Mouse (Mus musculus) midbrain, embryonic 12.5 days (tissue): ENCODE results near the gene Timm22. TPM values are rescaled to one million over a fixed set of nuclear protein-coding genes. Genes with fewer than 3 reads are reported as not detected.

Source experiments
- ATAC-seq: fragments of 200-750 bp; cut with Nextera tagmentation; 2 replicates; pipeline ENCODE4 v1.8.0; 2017; ENCODE audit warnings: low read depth, moderate TSS enrichment, moderate library complexity; ENCODE audit not compliant: low FRiP score
- H3K27ac ChIP-seq: fragments of 300-500 bp; sonication (generic); replicated peaks from 2 replicates; pipeline ENCODE4 v1.5.1; 2016; ENCODE audit warnings: mild to moderate bottlenecking
- H3K27me3 ChIP-seq: fragments of 300-500 bp; sonication (generic); 2 replicates; pipeline ENCODE4 v1.6.1; 2016; ENCODE audit warnings: mild to moderate bottlenecking
- H3K36me3 ChIP-seq: fragments of 300-500 bp; sonication (generic); 2 replicates; pipeline ENCODE4 v1.6.1; 2016
- H3K4me1 ChIP-seq: fragments of 300-500 bp; sonication (generic); 2 replicates; pipeline ENCODE4 v1.6.1; 2016
- H3K4me2 ChIP-seq: fragments of 300-500 bp; sonication (generic); replicated peaks from 2 replicates; pipeline ENCODE4 v1.6.1; 2016; ENCODE audit warnings: mild to moderate bottlenecking, moderate library complexity
- H3K4me3 ChIP-seq: fragments of 300-500 bp; sonication (generic); 2 replicates; pipeline ENCODE4 v1.5.1; 2016; ENCODE audit warnings: mild to moderate bottlenecking
- H3K9ac ChIP-seq: fragments of 300-500 bp; sonication (generic); replicated peaks from 2 replicates; pipeline ENCODE4 v1.6.1; 2016; ENCODE audit warnings: mild to moderate bottlenecking, moderate library complexity
- H3K9me3 ChIP-seq: fragments of 300-500 bp; sonication (generic); 2 replicates; pipeline ENCODE4 v1.6.1; 2016; ENCODE audit warnings: mild to moderate bottlenecking
- WGBS: fragments of 180-500 bp; shearing (Covaris S2); methylation state at CpG from one replicate; pipeline ENCODE4 v1.1.7; 2016; 5-methylcytosine and 5-hydroxymethylcytosine counted together
- polyA plus RNA-seq: library from polyadenylated mRNA; unstranded; fragments of >200 nt; fragmentation: Nextera tagmentation; extraction: Ambion mirVana; gene quantifications from 2 replicates; pipeline ENCODE4 v1.2.1, GENCODE M21; 2016

The Timm22 gene
- polyA plus RNA-seq: 98.8 and 113 TPM in 2 replicates

DNA sequence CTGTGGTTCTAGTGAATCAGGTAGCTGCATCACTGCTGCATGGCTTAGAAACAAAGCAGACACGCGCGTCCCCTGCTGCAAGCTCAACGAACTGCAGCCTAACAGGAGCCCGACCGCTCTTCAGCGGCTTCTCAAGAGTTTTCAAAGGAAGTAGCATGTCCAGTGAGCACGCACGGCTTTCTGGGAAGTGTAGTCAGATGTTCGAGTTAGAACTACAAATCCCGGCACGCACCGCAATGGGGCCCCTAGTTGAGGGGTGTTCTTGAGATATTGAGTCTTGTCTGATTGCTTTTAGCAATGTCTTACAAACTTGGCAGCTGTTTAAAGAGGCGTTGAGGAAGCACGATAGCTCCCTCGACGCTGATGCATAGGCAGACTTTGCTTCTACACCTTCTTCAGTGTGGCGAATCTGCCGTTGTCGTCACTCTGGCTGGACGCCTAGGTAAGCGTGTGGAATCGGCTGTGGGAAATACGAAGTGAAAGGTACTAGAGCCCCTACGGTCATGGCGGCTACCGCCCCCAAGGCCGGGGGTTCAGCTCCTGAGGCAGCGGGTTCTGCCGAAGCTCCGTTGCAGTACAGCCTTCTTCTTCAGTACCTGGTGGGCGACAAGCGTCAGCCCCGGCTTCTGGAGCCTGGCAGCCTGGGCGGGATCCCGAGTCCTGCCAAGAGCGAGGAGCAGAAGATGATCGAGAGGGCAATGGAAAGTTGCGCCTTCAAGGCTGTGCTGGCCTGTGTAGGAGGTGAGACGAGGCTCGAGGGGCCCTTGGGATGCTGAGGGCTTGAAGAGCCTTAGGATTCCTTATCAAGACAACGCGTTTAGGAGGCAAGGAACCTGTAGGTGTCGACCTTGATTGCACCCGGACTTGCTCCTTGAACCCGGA lies at the start of gene Timm22:
Gene Timm22, plus strand, starts transcription at position 251 of the 882 bp plus-strand sequence.
- ATAC-seq: peak; percentile 93
- H3K4me2 ChIP-seq: peak within 1 kb of the TSS; percentile 82
- peak within 1 kb of the TSS; percentile 57 for H3K4me3 ChIP-seq
- peaks cover 8% of the 10 kb centered on the region for H3K36me3 ChIP-seq
- H3K27me3 ChIP-seq: peaks cover 22% of the 10 kb centered on the region
- no peaks in the 10 kb centered on the region for H3K9me3 ChIP-seq
- peaks cover 6% of the 10 kb centered on the region for H3K4me1 ChIP-seq
- peak within 1 kb of the TSS; percentile 79 for H3K9ac ChIP-seq
- under 1% methylated on average over 46 of the region's 46 CpGs for WGBS
- H3K27ac ChIP-seq: peak within 1 kb of the TSS; percentile 40

DNA sequence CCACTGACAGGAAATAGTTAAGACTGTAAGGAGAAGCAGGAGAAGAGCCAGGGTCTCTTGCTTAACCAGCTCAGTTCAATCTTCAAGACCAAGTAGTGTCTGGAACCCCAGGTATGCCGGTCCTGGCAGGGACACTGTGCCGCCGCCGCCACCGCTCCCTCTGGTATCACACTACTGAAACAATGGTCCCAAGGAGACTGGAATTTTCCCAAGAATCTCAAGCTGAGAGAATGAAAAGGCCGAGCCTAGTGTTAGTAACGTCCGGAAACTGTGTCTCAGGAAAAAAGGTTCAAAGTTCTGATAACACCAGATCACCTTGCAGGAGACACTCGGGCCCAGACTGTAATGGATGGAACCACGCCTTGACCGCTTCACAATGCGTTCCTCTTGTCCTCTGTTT lies 49.3 kb upstream of the Timm22 start:
- H3K4me2 ChIP-seq: no peak overlapping the region
- H3K27me3 ChIP-seq: no peaks in the 10 kb centered on the region
- peaks cover 61% of the 10 kb centered on the region for H3K4me1 ChIP-seq
- peak overlapping the region; percentile 57; the same call in 1 of the 2 replicates for H3K27ac ChIP-seq
- no peak for ATAC-seq
- H3K4me3 ChIP-seq: no peak overlapping the region
- no peaks in the 10 kb centered on the region for H3K36me3 ChIP-seq
- 46% methylated on average over 12 of the region's 12 CpGs for WGBS
- H3K9me3 ChIP-seq: no peaks in the 10 kb centered on the region
- H3K9ac ChIP-seq: no peak overlapping the region

DNA sequence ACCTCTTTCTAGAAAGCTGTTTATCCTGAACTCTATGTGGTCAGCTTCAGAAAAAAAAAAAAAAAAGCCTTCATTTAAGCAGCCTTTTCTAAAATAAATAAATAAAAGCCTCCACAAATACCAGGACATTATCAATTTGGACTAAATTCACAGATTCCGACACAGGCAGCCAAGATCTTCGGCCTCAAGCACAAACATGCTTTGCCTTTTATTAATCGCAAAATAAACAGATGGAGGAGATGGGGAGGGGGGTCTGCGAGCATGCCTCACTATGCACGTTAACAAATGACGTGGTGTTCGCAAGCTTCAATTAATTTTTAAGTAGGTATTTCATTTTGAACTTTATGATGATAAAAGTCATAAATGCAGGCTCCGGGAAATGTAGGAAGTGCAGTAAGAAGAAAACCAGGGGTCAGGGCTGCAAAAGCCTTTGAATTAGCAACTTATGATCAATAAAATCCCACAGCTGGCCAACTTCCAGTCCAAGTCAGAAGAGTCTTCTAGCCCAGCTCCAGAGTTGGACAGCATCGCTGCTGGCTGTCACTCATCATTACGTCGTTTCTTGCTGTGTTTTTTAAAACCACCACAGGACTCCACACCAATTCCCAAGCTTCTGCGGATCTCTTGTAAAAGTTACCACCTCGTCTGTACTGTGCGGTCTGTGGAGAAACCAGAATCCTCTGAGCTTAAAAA lies 48.0 kb upstream of the Timm22 start:
- peaks cover 60% of the 10 kb centered on the region for H3K4me1 ChIP-seq

DNA sequence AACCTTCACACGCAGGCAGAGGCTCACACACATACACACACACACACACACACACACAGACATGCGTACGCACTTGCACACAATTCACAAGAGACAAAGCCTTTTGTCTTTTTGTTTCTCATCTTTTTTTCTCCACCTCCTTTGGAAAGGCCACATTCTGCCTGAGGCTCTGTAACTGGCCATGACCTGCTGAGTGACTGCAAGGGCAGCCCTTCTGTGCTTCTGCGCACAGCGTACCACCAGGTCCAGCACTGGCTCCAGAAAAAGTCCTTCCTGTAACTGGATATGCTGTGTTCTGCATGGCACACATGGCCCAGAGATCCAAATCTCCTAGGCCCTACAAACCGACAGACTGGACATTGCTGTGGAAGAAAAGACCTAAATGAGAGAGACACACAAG lies 46.5 kb upstream of the Timm22 start:
- H3K27ac ChIP-seq: peak overlapping the region; percentile 49
- no peaks in the 10 kb centered on the region for H3K36me3 ChIP-seq
- no peak overlapping the region for H3K4me2 ChIP-seq
- 53% methylated on average over 6 of the region's 6 CpGs for WGBS
- no peak overlapping the region; the same call in 1 of the 2 replicates for H3K9ac ChIP-seq
- no peak for ATAC-seq
- peaks cover 64% of the 10 kb centered on the region for H3K4me1 ChIP-seq
- no peak overlapping the region for H3K4me3 ChIP-seq
- no peaks in the 10 kb centered on the region for H3K9me3 ChIP-seq
- no peaks in the 10 kb centered on the region for H3K27me3 ChIP-seq

More for the DNA sequence above, 48.0 kb upstream of the Timm22 start:
- H3K27ac ChIP-seq: peak overlapping the region; percentile 49
- no peaks in the 10 kb centered on the region for H3K36me3 ChIP-seq
- H3K27me3 ChIP-seq: no peaks in the 10 kb centered on the region
- 30% methylated on average over 14 of the region's 14 CpGs for WGBS
- H3K9ac ChIP-seq: no peak overlapping the region; the same call in 1 of the 2 replicates
- H3K9me3 ChIP-seq: no peaks in the 10 kb centered on the region
- H3K4me2 ChIP-seq: no peak overlapping the region
- no peak for ATAC-seq
- H3K4me3 ChIP-seq: no peak overlapping the region

DNA sequence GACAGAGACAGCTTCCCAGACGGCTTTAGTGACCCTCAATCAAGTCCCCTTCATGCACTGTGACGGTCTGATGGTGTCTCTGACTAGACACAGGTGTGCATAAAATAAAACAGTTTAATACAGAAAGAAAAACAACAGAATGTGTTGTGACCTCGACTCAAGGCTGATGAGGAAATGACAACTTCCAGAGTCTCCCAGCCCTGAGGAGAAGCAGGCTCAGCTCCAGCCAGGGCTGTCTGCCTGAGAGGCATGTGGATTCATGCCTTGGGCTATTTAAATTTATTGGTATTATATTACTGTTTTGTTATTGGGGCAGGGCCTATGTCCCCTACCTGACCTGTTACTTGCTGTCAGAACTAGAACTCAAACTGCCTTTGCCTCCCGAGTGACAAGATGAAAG lies 45.3 kb upstream of the Timm22 start:
- H3K4me3 ChIP-seq: no peak overlapping the region
- no peaks in the 10 kb centered on the region for H3K9me3 ChIP-seq
- H3K4me1 ChIP-seq: peaks cover 62% of the 10 kb centered on the region
- no peak overlapping the region for H3K9ac ChIP-seq
- H3K4me2 ChIP-seq: no peak overlapping the region
- H3K27ac ChIP-seq: no peak overlapping the region
- WGBS: 77% methylated on average over 4 of the region's 4 CpGs
- no peaks in the 10 kb centered on the region for H3K27me3 ChIP-seq
- ATAC-seq: no peak
- H3K36me3 ChIP-seq: no peaks in the 10 kb centered on the region

DNA sequence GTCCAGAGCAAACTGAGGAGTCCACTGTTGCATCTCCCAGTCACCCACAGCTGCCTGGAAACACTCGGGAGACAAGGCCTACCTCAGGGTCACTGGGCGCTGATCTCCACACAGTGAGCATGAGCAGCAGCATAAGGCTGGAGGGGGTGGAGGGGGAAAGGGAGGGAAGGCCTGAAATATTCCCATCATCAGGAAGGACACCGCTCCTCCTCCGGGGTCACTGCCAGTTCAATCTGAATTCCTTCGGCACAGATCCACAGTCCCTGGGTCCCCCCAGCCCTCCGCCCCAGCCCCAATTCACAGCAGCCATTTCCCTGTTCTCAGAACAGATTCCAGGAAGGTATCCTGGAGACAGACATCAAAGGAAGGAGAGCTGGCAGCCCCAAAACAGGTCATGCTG lies 43.6 kb upstream of the Timm22 start:
- peaks cover 52% of the 10 kb centered on the region for H3K4me1 ChIP-seq
- no peak for ATAC-seq
- 8% methylated on average over 6 of the region's 6 CpGs for WGBS
- H3K27me3 ChIP-seq: no peaks in the 10 kb centered on the region
- H3K9me3 ChIP-seq: no peaks in the 10 kb centered on the region
- H3K9ac ChIP-seq: no peak overlapping the region
- H3K27ac ChIP-seq: peak overlapping the region; percentile 69
- H3K36me3 ChIP-seq: no peaks in the 10 kb centered on the region
- H3K4me3 ChIP-seq: no peak overlapping the region
- H3K4me2 ChIP-seq: peak overlapping the region; percentile 23; the same call in 1 of the 2 replicates

DNA sequence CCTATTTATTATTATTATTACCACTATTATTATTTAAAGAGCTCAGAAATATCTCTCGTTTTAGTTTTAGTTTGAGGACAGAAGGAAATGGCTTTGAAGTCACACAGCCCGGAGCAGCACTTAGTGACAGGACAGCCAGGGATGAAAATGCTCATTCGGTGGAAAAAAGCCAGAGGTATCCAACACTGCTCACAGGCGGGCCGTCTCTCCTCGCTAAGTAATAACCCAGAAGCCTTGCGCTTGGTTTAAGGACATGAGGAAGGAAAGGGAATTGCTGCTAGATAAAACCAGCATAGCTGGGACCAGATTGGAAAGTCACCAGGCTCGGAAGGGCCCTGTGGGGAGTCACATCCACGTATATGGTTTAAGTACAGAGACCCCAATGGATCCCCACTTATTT lies 43.1 kb upstream of the Timm22 start:
- Histone ChIP-seq H3K27me3 (no peaks in the 10 kb centered on the region), H3K9ac (no peak overlapping the region), H3K27ac (peak overlapping the region; percentile 69), H3K36me3 (no peaks in the 10 kb centered on the region), H3K4me3 (no peak overlapping the region), H3K9me3 (no peaks in the 10 kb centered on the region), H3K4me1 (peaks cover 48% of the 10 kb centered on the region), H3K4me2 (no peak overlapping the region)
- 12% methylated on average over 9 of the region's 9 CpGs for WGBS
- ATAC-seq: no peak

DNA sequence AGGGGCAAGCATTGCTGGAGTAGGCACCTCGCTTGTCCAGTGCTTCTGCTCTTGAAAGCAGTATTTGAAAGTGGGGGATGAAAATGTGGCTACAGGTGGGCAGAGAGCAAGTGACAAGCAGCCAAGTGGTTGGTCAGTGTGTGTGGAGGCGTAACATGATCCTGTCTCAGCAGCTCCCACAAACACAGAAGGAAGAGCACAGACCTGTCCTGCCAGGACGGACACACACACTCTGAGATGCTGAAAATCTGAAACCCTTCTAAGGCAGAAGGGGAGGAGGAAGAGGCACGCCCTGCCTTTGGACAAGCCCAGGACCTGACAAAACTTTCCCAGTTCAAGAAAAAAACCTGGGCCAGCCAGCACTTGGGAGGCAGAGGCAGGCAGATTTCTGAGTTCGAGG lies 42.7 kb upstream of the Timm22 start:
- no peaks in the 10 kb centered on the region for H3K9me3 ChIP-seq
- peaks cover 44% of the 10 kb centered on the region for H3K4me1 ChIP-seq
- WGBS: 58% methylated on average over 5 of the region's 5 CpGs
- peak overlapping the region; percentile 69 for H3K27ac ChIP-seq
- H3K36me3 ChIP-seq: no peaks in the 10 kb centered on the region
- no peaks in the 10 kb centered on the region for H3K27me3 ChIP-seq
- no peak for ATAC-seq
- no peak overlapping the region for H3K9ac ChIP-seq
- H3K4me2 ChIP-seq: no peak overlapping the region
- H3K4me3 ChIP-seq: no peak overlapping the region

DNA sequence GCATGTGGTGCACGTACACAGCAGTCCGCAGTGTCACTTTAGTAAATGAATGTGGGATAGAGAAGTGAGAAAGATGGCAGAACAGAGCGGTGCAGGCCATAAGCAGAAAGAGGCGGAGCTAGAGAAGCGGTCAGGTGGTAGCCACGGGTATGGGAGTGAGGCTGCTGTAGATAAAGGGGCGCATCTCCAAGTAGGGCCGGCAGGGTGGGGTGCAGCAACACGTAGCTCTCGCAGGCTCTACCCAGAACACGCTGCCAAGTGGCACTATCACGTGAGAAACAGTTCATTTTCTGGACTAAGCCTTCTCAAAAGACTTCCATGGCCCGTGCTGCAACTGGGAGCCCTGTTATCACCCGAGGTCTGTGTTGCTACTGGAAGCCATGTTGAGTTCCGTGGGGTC lies 40.0 kb upstream of the Timm22 start:
- ATAC-seq: no peak
- Histone ChIP-seq H3K27ac (no peak overlapping the region), H3K27me3 (no peaks in the 10 kb centered on the region), H3K4me3 (no peak overlapping the region), H3K4me2 (no peak overlapping the region), H3K9me3 (no peaks in the 10 kb centered on the region), H3K36me3 (no peaks in the 10 kb centered on the region), H3K4me1 (peaks cover 42% of the 10 kb centered on the region), H3K9ac (no peak overlapping the region)
- WGBS: 93% methylated on average over 15 of the region's 15 CpGs

DNA sequence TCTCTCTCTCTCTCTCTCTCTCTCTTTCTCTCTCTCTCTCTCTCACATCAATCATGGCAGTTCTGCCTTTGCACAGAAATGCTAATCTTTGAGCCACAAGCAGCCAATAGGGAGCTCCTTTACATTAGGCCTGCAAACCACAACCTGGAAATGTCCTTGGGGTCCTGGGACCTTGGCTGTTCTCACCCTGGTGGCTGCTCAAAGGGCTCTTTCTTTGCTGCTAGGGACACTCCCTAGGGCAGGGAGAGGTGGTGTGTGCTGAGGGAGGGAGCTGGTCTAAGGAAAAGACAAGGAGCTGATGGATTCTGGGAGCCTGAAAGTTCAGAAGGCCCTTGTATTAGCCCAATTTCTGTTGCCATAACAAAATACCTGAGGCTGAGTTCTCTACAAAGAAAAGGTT lies 36.3 kb upstream of the Timm22 start:
- Histone ChIP-seq H3K9me3 (no peaks in the 10 kb centered on the region), H3K4me2 (no peak overlapping the region), H3K27ac (no peak overlapping the region), H3K9ac (no peak overlapping the region), H3K4me3 (no peak overlapping the region), H3K27me3 (no peaks in the 10 kb centered on the region), H3K4me1 (peaks cover 41% of the 10 kb centered on the region), H3K36me3 (no peaks in the 10 kb centered on the region)
- ATAC-seq: no peak

DNA sequence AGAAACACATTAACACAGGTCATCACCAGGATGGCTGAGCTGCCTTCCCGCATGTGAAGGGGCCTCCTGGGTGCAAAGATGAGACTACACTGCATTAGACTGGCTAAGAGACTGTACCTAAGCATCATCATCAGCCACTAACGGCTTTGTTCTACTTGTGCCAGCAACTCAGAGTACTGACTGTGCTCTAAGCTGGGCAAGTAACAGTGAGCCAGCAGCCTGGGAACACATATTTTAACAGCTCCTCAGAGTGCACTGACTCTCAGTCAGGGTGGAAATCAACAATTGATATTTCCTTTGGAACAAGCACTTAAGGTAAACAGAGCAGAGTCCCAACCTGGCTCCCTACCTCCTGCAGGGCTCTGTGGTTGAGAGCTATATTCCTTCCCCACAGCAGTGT lies 34.6 kb upstream of the Timm22 start:
- Histone ChIP-seq H3K4me3 (no peak overlapping the region), H3K9me3 (no peaks in the 10 kb centered on the region), H3K9ac (no peak overlapping the region), H3K27ac (no peak overlapping the region), H3K36me3 (no peaks in the 10 kb centered on the region), H3K27me3 (no peaks in the 10 kb centered on the region), H3K4me1 (peaks cover 43% of the 10 kb centered on the region), H3K4me2 (no peak overlapping the region)
- no peak for ATAC-seq
- 85% methylated on average over 2 of the region's 2 CpGs for WGBS

DNA sequence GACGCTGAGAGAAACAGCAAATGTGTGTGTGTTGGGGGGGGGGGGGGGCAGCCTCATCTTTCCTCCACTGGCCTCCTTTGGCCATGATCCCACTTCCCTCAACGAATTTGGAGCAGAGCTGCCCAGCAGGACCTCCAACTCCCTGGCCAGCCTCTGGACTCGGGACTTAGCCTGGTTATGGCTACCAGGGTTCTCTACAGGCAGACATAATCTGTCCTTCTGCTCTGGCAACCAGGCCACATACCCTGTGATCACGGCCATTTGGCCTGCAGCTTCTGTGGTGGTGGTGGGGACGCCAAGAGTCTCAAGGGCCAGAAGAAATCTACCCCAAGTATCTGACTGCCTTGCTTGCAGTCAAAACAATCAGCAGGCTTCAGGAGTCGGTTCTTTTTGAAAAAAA lies 34.2 kb upstream of the Timm22 start:
- H3K36me3 ChIP-seq: no peaks in the 10 kb centered on the region
- no peak overlapping the region for H3K9ac ChIP-seq
- H3K27me3 ChIP-seq: no peaks in the 10 kb centered on the region
- no peak overlapping the region for H3K4me2 ChIP-seq
- peaks cover 47% of the 10 kb centered on the region for H3K4me1 ChIP-seq
- WGBS: 55% methylated on average over 6 of the region's 6 CpGs
- no peaks in the 10 kb centered on the region for H3K9me3 ChIP-seq
- ATAC-seq: no peak
- H3K27ac ChIP-seq: no peak overlapping the region
- H3K4me3 ChIP-seq: no peak overlapping the region
